Mouse (Mus musculus) stomach, postnatal 0 days (tissue): ENCODE measurements at regions not wholly inside any gene's neighbourhood (a gene's known extent, or its start where the extent isn't known, plus 50 kb on each side); places are given as distances from the start of the nearest gene placed in this dataset.

Experiments
- ATAC-seq: fragments of 200-750 bp; cut with Nextera tagmentation; 2 replicates; pipeline ENCODE4 v1.8.0; 2017; ENCODE audit not compliant: low FRiP score, low TSS enrichment
- DNase-seq: peaks from one replicate; pipeline ENCODE4 v3.0.0-alpha.2; 2016; ENCODE audit warnings: low spot score
- H3K27ac ChIP-seq: fragments of 300-500 bp; sonication (generic); replicated peaks from 2 replicates; pipeline ENCODE4 v1.5.1; 2014; ENCODE audit warnings: mild to moderate bottlenecking, control low read depth
- H3K27me3 ChIP-seq: fragments of 300-500 bp; sonication (generic); 2 replicates; pipeline ENCODE4 v1.6.1; 2014; ENCODE audit warnings: low read length; ENCODE audit not compliant: control insufficient read depth, insufficient read depth
- H3K36me3 ChIP-seq: fragments of 300-500 bp; sonication (generic); 2 replicates; pipeline ENCODE4 v1.6.1; 2014; ENCODE audit warnings: low read length, mixed read lengths; ENCODE audit not compliant: control insufficient read depth, insufficient read depth
- H3K4me1 ChIP-seq: fragments of 300-500 bp; sonication (generic); replicated peaks from 2 replicates; pipeline ENCODE4 v1.6.1; 2014; ENCODE audit warnings: antibody characterized with exemption; ENCODE audit not compliant: control insufficient read depth, insufficient read depth
- H3K4me2 ChIP-seq: fragments of 300-500 bp; sonication (generic); replicated peaks from 2 replicates; pipeline ENCODE4 v1.6.1; 2014; ENCODE audit warnings: low read depth, mild to moderate bottlenecking, control low read depth, moderate library complexity
- H3K4me3 ChIP-seq: fragments of 300-500 bp; sonication (generic); 2 replicates; pipeline ENCODE4 v1.5.1; 2014; ENCODE audit warnings: low read depth, low read length, control low read depth
- H3K9ac ChIP-seq: fragments of 300-500 bp; sonication (generic); 2 replicates; pipeline ENCODE4 v1.6.1; 2014; ENCODE audit warnings: mild to moderate bottlenecking, low read length, control low read depth, mixed read lengths
- H3K9me3 ChIP-seq: fragments of 300-500 bp; sonication (generic); 2 replicates; pipeline ENCODE4 v1.6.1; 2016; ENCODE audit warnings: low read length; ENCODE audit not compliant: control insufficient read depth
- CTCF ChIP-seq: IDR thresholded peaks from 2 replicates; pipeline ENCODE4 v1.5.1; 2016; ENCODE audit warnings: antibody characterized with exemption, low read depth, mild to moderate bottlenecking, moderate library complexity
- EP300 ChIP-seq: optimal IDR thresholded peaks from 2 replicates; pipeline ENCODE3; 2016; ENCODE audit warnings: antibody characterized with exemption
- WGBS: fragments of 180-500 bp; shearing (Covaris S2); extraction: QIAGEN DNeasy Blood & Tissue Kit; methylation state at CpG from one replicate; pipeline ENCODE4 v1.1.7; 2014; 5-methylcytosine and 5-hydroxymethylcytosine counted together

GRCm38 (mm10) chr14:48357441-48357840 is 88.5 kb upstream of the Tmem260 start:
- no peaks in the 10 kb centered on the region for H3K4me1 ChIP-seq
- no peak overlapping the region for H3K9ac ChIP-seq
- DNase-seq (no peak), ATAC-seq (no peak)
- no peak overlapping the region for H3K4me3 ChIP-seq
- no peaks in the 10 kb centered on the region for H3K36me3 ChIP-seq
- no peaks in the 10 kb centered on the region for H3K9me3 ChIP-seq
- no peak for TF ChIP-seq CTCF
- no peak for TF ChIP-seq EP300
- WGBS: 72% methylated on average over 8 of the region's 8 CpGs
- no peaks in the 10 kb centered on the region for H3K27me3 ChIP-seq
- no peak overlapping the region for H3K27ac ChIP-seq
- H3K4me2 ChIP-seq: no peak overlapping the region

- DNase-seq: no peak
- Histone ChIP-seq H3K36me3 (no peaks in the 10 kb centered on the region), H3K4me1 (no peaks in the 10 kb centered on the region), H3K4me2 (no peak overlapping the region), H3K27me3 (no peaks in the 10 kb centered on the region), H3K9ac (no peak overlapping the region), H3K4me3 (no peak overlapping the region), H3K9me3 (no peaks in the 10 kb centered on the region), H3K27ac (no peak overlapping the region)
- 42% methylated on average over 12 of the region's 12 CpGs for WGBS
- TF ChIP-seq CTCF (peak; percentile 87), EP300 (no peak)
- no peak for ATAC-seq
Measured at GRCm38 (mm10) chr14:48358487-48359159, 87.3 kb upstream of the Tmem260 start.

- H3K27ac ChIP-seq: no peak overlapping the region
- no peak overlapping the region for H3K4me2 ChIP-seq
- no peak overlapping the region for H3K4me3 ChIP-seq
- H3K36me3 ChIP-seq: no peaks in the 10 kb centered on the region
- H3K9ac ChIP-seq: no peak overlapping the region
- DNase-seq: no peak
- no peaks in the 10 kb centered on the region for H3K4me1 ChIP-seq
- ATAC-seq: no peak; the same call in 1 of the 2 replicates
- WGBS: 88% methylated on average over 7 of the region's 7 CpGs
- H3K9me3 ChIP-seq: no peaks in the 10 kb centered on the region
- H3K27me3 ChIP-seq: no peaks in the 10 kb centered on the region
- TF ChIP-seq EP300: no peak
- TF ChIP-seq CTCF: no peak
Measured at GRCm38 (mm10) chr14:48361820-48362219, 84.1 kb upstream of the Tmem260 start.

DNA sequence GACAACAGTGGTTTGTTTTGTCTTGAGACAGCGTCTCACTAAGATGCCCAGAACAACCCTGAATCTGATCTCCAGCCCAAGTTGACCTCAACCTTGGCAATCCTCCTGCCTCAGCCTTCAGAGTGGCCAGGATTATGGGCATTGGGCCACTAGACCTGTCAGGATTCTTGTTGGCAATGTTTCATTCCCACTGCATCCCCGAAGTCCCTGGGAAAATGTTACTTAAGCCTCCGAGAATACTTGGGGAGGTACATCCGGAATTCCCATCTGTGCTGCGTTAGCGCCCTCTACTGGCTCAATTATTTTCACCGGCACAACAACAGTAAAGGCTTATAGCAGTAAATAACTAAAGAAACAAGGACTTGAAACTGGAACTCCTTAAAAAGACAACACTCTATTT is 78.9 kb upstream of the Tmem260 start:
- WGBS: 11% methylated on average over 7 of the region's 7 CpGs
- TF ChIP-seq EP300 (no peak), CTCF (peak; percentile 95)
- DNase-seq: peak; percentile 71
- Histone ChIP-seq H3K4me2 (no peak overlapping the region), H3K4me1 (no peaks in the 10 kb centered on the region), H3K9ac (no peak overlapping the region), H3K27me3 (no peaks in the 10 kb centered on the region), H3K36me3 (no peaks in the 10 kb centered on the region), H3K9me3 (no peaks in the 10 kb centered on the region), H3K4me3 (no peak overlapping the region), H3K27ac (no peak overlapping the region)
- no peak for ATAC-seq

- 0% methylated on average over 1 of the region's 1 CpGs for WGBS
- DNase-seq: no peak
- no peaks in the 10 kb centered on the region for H3K9me3 ChIP-seq
- no peaks in the 10 kb centered on the region for H3K36me3 ChIP-seq
- no peaks in the 10 kb centered on the region for H3K27me3 ChIP-seq
- no peak overlapping the region for H3K4me3 ChIP-seq
- H3K27ac ChIP-seq: no peak overlapping the region
- H3K4me1 ChIP-seq: no peaks in the 10 kb centered on the region
- no peak overlapping the region for H3K9ac ChIP-seq
- ATAC-seq: no peak
- no peak overlapping the region for H3K4me2 ChIP-seq
- TF ChIP-seq CTCF (peak; percentile 89), EP300 (no peak)
Measured at GRCm38 (mm10) chr14:48370322-48370721, 75.6 kb upstream of the Tmem260 start.

DNA sequence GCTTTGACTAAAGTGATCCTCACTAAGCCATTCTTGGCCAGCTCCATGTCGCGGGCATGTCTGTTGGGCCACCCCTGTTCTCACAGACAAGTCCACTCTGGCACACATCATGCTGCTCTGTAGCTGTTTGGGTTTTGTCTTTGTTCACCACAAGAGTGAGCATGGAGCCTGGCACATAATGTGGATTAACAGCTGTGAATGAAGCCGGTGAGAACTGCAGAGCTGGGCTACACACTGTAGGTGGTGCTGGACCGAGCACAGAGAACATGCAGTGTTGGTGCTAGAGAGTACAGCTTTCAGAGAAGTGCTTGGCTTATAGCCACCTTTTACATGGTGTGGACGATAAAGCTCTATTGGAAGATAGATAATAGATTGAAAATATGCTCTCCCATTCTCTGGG is 74.2 kb upstream of the Tmem260 start:
- TF ChIP-seq EP300 (no peak), CTCF (peak; percentile 75)

More for the DNA sequence above, 74.2 kb upstream of the Tmem260 start:
- Histone ChIP-seq H3K27me3 (no peaks in the 10 kb centered on the region), H3K4me1 (no peaks in the 10 kb centered on the region), H3K9ac (no peak overlapping the region), H3K4me3 (no peak overlapping the region), H3K27ac (no peak overlapping the region), H3K36me3 (no peaks in the 10 kb centered on the region), H3K9me3 (no peaks in the 10 kb centered on the region), H3K4me2 (no peak overlapping the region)
- 55% methylated on average over 5 of the region's 5 CpGs for WGBS
- DNase-seq (peak; percentile 35), ATAC-seq (0 out of 2 replicates have a peak, but pooled peaks have one; percentile 56)
